Mouse (Mus musculus) right cerebral cortex, adult 18-20 months (tissue): Measurements from ENCODE around the gene Vmn1r83.

Experiments
- DNase-seq: peaks from one replicate; pipeline ENCODE4 v3.0.0; 2022; ENCODE audit warnings: mixed read lengths

Gene Vmn1r83

DNA sequence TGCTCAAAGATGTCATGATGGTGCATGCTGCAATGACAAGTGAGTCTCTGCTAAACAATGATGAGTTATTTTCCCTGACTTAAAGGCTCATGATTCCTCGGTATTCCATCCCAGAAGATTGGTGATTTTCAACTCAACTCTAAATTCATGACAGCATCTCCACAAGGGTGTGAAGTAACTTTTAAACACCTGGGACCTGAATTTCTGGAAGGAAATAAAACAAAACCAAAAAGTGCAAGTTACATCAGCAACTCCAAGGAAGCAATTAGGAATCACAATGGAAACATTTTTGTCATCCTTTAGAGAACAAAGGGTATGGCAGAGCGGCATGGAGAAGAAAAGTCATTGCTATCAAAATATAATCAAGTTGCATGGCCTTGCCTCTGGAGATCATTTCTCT, at the start of gene Vmn1r83:
TSS of gene Vmn1r83 (minus strand) at position 101 of the 400 bp plus-strand sequence.
- DNase-seq = no peak

DNA sequence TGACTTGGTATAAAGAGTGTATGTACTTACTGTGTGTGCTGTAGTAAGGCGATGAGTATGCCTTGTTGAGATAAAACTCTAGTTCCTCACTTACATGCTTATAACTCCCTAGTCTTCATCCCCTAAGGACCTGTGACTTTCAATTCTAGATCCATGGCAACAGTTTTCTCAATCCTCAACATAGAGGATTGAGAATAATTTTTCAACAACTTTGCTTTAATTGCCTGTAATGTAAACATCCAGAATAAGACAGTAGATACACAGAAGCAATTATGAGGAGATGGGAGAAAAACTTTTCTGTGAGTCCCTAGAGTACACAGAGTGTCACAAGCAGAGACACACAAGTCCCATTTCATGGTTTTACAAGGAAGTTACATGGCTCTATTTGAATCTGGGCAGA, 39.9 kb upstream of the Vmn1r83 start, which contains the start of gene Vmn1r84:
TSS of gene Vmn1r84 (minus strand) at position 101 of the 400 bp plus-strand sequence.
- DNase-seq = no peak

DNA sequence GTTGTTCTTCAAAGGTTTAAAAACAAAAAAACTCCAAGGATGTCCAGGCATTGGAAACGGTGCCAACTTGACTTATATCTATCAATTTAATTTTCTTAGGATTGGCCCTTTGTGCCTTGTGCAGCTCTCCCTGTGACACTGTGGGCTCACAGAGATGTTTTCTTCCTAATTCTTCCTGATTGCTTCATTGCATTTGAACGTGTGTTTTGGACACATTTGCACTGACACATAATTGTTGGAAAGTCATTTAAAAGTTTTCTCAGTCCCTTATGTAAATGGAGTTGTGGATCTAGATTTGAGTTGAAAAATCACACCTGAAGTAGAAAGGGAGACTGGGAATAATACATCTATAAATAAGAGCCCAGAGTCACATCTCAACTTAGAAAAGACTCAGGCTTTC, 29.2 kb downstream of the Vmn1r83 start, which contains the start of gene Vmn1r82:
TSS of gene Vmn1r82 (plus strand) at position 301 of the 400 bp plus-strand sequence.
- DNase-seq = no peak
